Mouse (Mus musculus): ENCODE data around the gene Hpf1. TPM values are rescaled to one million over a fixed set of nuclear protein-coding genes. Genes with fewer than 3 reads are reported as not detected.

The Hpf1 gene
- polyA plus RNA-seq, 1 experiment from 2014 or later = 75.0 TPM

- Histone ChIP-seq H3K36me3 (ENCODE audit: inconsistent target) (0 out of 2 replicates have a peak, but pooled peaks cover 5% of the 10 kb centered on the region), H3K27ac (no peak overlapping the region), H3K79me2 (ENCODE audit: inconsistent target) (peaks cover 18% of the 10 kb centered on the region; the same call in 1 of the 2 replicates), H3K4me3 (ENCODE audit: inconsistent target) (no peak overlapping the region)
- 88% methylated on average over 3 of the region's 3 CpGs for WGBS (ENCODE audit: missing documents)
These were observed 48.7 kb downstream of the Hpf1 start for GRCm38 (mm10) chr8:60938717-60939424.

- Histone ChIP-seq H3K27ac (no peak overlapping the region), H3K36me3 (ENCODE audit: inconsistent target) (no peaks in the 10 kb centered on the region), H3K4me3 (ENCODE audit: inconsistent target) (no peak overlapping the region), H3K79me2 (ENCODE audit: inconsistent target) (peaks cover 53% of the 10 kb centered on the region)
- 100% methylated on average over 1 of the region's 2 CpGs for WGBS (ENCODE audit: missing documents)
These were observed 52.6 kb downstream of the Hpf1 start for GRCm38 (mm10) chr8:60942867-60943266.

GRCm38 (mm10) chr8:60947503-60947902 is 57.3 kb downstream of the Hpf1 start:
- Histone ChIP-seq H3K4me3 (ENCODE audit: inconsistent target) (no peak overlapping the region), H3K79me2 (ENCODE audit: inconsistent target) (peaks cover 92% of the 10 kb centered on the region), H3K27ac (no peak overlapping the region), H3K36me3 (ENCODE audit: inconsistent target) (no peaks in the 10 kb centered on the region)

- Histone ChIP-seq H3K36me3 (ENCODE audit: inconsistent target) (no peaks in the 10 kb centered on the region), H3K27ac (no peak overlapping the region), H3K4me3 (ENCODE audit: inconsistent target) (no peak overlapping the region), H3K79me2 (ENCODE audit: inconsistent target) (peaks cover 93% of the 10 kb centered on the region)
- 93% methylated on average over 4 of the region's 4 CpGs for WGBS (ENCODE audit: missing documents)
These were observed 59.6 kb downstream of the Hpf1 start for GRCm38 (mm10) chr8:60949859-60950258.

GRCm38 (mm10) chr8:60951271-60951670 is 61.1 kb downstream of the Hpf1 start:
- H3K4me3 ChIP-seq (ENCODE audit: inconsistent target) = no peak overlapping the region
- H3K79me2 ChIP-seq (ENCODE audit: inconsistent target) = peaks cover 96% of the 10 kb centered on the region
- no peaks in the 10 kb centered on the region for H3K36me3 ChIP-seq (ENCODE audit: inconsistent target)
- 92% methylated on average over 4 of the region's 4 CpGs for WGBS (ENCODE audit: missing documents)
- H3K27ac ChIP-seq = no peak overlapping the region

GRCm38 (mm10) chr8:60951757-60952156 is 61.5 kb downstream of the Hpf1 start:
- 100% methylated on average over 1 of the region's 1 CpGs for WGBS (ENCODE audit: missing documents)
- no peak overlapping the region for H3K4me3 ChIP-seq (ENCODE audit: inconsistent target)
- peaks cover 96% of the 10 kb centered on the region for H3K79me2 ChIP-seq (ENCODE audit: inconsistent target)
- no peak overlapping the region for H3K27ac ChIP-seq
- H3K36me3 ChIP-seq (ENCODE audit: inconsistent target) = no peaks in the 10 kb centered on the region

- H3K27ac ChIP-seq = no peak overlapping the region
- 90% methylated on average over 5 of the region's 5 CpGs for WGBS (ENCODE audit: missing documents)
- H3K4me3 ChIP-seq (ENCODE audit: inconsistent target) = no peak overlapping the region
- peaks cover 96% of the 10 kb centered on the region for H3K79me2 ChIP-seq (ENCODE audit: inconsistent target)
- H3K36me3 ChIP-seq (ENCODE audit: inconsistent target) = no peaks in the 10 kb centered on the region
These were observed 62.6 kb downstream of the Hpf1 start for GRCm38 (mm10) chr8:60952803-60953202.

GRCm38 (mm10) chr8:60954281-60955014 is 64.2 kb downstream of the Hpf1 start:
- Histone ChIP-seq H3K27ac (peak overlapping the region; percentile 34), H3K36me3 (ENCODE audit: inconsistent target) (no peaks in the 10 kb centered on the region), H3K79me2 (ENCODE audit: inconsistent target) (peaks cover 96% of the 10 kb centered on the region), H3K4me3 (ENCODE audit: inconsistent target) (peak overlapping the region; percentile 12; the same call in 1 of the 2 replicates)
- WGBS (ENCODE audit: missing documents) = 36% methylated on average over 15 of the region's 15 CpGs

- WGBS (ENCODE audit: missing documents) = 91% methylated on average over 7 of the region's 7 CpGs
- H3K4me3 ChIP-seq (ENCODE audit: inconsistent target) = no peak overlapping the region
These were observed 66.6 kb downstream of the Hpf1 start for GRCm38 (mm10) chr8:60956847-60957246.

More at GRCm38 (mm10) chr8:60956847-60957246, 66.6 kb downstream of the Hpf1 start:
- H3K36me3 ChIP-seq (ENCODE audit: inconsistent target) = no peaks in the 10 kb centered on the region
- H3K27ac ChIP-seq = no peak overlapping the region
- H3K79me2 ChIP-seq (ENCODE audit: inconsistent target) = peaks cover 96% of the 10 kb centered on the region

Other genes starting within 250 kb of the Hpf1 start
- 12.2 to 17.5 TPM (median 14.6 TPM) in 3 replicates for gene Clcn3, start 92.9 kb downstream of the Hpf1 start, polyA plus RNA-seq (2018)
- 3.4 to 5.1 TPM (median 4.6 TPM) in 3 replicates for gene Nek1, start 102.8 kb downstream of the Hpf1 start, polyA plus RNA-seq (2018)